Mouse (Mus musculus) Patski (cell line): ENCODE measurements at regions not wholly inside any gene's neighbourhood (a gene's known extent, or its start where the extent isn't known, plus 50 kb on each side); places are given as distances from the start of the nearest gene placed in this dataset.

ENCODE experiments used
- ATAC-seq: fragments of 100-300 bp; one replicate; pipeline ENCODE4 v1.8.0; 2021
- CTCF ChIA-PET: fragments of 350-600 bp; sonication (Branson Sonifier 250); formaldehyde crosslinking; loops from one replicate; lab custom pipeline; 2022; ENCODE audit warnings: inconsistent platforms; lab: Charles Lee
- POLR2A ChIA-PET: fragments of 350-600 bp; sonication (Branson Sonifier 250); formaldehyde crosslinking; loops from one replicate; lab custom pipeline; 2022; ENCODE audit warnings: antibody characterized with exemption, inconsistent platforms; lab: Charles Lee
- DNase-seq: peaks from one replicate; pipeline ENCODE4 v3.0.0-alpha.2; 2011; ENCODE audit warnings: low read depth, low spot score
- H3K27me3 ChIP-seq: fragments of 371-371 bp; one replicate; pipeline ENCODE4 v1.5.1; 2021
- CTCF ChIP-seq: fragments of 100-300 bp; IDR thresholded peaks from one replicate; pipeline ENCODE4 v1.5.1; 2021
- in situ Hi-C: fragments of 300-500 bp; cut with MboI; formaldehyde crosslinking; loops from 3 replicates; pipeline ENCODE4 v1.11.1; 2018; ENCODE audit warnings: low pct_unique_long_range_greater_than_20kb, mixed read lengths

DNA sequence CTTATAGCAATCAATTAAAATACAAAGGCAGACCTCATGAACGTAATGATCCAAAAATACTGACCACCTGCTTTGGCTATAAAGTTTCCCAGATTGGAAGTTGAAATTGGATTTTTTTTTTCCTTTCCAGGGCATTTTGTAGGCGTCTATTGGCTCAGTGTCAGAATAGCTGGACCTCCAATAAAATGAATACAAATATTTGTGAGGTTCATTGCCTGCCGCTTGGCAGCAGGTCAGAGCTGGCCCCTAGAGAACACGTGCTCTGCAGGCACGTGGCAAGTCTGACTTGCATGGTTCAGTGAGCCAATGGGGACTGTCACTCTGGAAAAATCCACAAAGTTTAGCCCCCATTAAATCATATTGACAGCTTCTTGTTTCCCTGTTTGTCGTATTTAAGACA is 118.0 kb upstream of the Kbtbd8 start:
- TF ChIP-seq CTCF = no peak
- ChIA-PET CTCF (no interaction called here), POLR2A (no interaction called here)
- no peaks in the 10 kb centered on the region for H3K27me3 ChIP-seq
- ATAC-seq = no peak
- no peak for DNase-seq
- in situ Hi-C loops = no loop called here

DNA sequence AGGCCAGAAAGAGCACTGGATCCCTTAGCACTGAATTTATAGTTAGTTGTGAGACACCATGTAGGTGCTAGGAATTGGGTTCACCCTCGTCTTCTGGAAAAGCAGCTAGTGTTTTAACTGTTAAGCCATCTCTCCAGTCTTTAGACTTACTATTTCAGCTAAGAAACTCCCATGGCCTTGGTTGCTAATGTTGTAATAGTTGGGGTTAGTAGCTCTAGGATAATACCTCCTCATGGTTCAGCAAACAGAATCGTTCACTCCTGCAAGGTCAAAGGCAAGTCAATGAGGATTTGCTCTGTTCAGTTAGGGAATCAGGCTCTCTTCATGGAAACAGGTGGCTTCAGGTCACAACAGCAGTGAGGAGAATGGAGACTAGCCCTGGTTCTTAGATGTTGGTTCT is 118.7 kb upstream of the Kbtbd8 start:
- in situ Hi-C loops = no loop called here
- no peak for ATAC-seq
- POLR2A ChIA-PET = no interaction called here
- CTCF ChIA-PET = no interaction called here
- H3K27me3 ChIP-seq = no peaks in the 10 kb centered on the region
- no peak for TF ChIP-seq CTCF
- DNase-seq = no peak

DNA sequence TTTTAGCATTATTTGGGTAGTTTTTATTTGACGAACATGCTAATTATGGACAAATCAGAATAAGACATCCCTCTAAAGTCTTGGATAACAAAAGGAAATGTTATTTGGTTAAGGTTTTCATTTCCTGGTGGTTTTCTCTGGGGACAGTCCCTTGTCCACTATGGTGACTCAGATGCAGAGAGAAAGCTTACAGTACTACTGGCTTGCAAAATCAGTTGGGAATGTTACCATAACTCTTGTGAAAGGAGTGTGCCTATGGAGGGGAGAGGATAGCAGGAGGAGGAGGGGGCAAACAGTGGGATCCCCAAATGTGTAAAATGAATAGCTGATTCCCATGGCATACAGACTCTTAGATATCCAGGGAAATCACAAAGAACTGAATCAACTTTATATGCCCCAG is 122.7 kb upstream of the Kbtbd8 start:
- DNase-seq (no peak), ATAC-seq (no peak)
- POLR2A ChIA-PET = no interaction called here
- no peak for TF ChIP-seq CTCF
- CTCF ChIA-PET = interaction anchor here (1.0 kb wide), 1 partner anchor 11 kb away, joined by 3 read pairs; no protein-coding TSS in a partner anchor
- peaks cover 11% of the 10 kb centered on the region for H3K27me3 ChIP-seq
- in situ Hi-C loops = no loop called here

DNA sequence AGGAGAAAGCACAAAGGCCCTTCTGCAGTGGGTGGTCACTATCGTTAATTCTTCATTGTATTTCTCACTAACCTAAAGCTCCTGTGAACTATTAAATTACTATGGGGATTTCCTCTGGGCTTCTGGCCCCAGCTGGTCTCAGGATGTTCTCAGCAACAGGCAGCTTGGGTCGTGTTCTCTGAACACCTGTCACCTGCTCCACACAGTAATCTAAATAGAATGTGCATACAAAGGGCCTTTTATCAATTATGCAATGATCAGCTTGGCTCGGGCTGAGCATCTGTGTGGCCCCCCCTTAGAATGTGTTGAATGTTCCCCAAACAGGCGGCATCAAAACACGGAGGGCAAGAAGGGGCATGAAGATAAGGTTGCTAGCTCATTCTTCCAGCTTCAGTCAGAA is 129.6 kb upstream of the Kbtbd8 start:
- H3K27me3 ChIP-seq = peaks cover 4% of the 10 kb centered on the region
- in situ Hi-C loops = loop anchor here (5.0 kb wide), 1 partner anchor 440 kb away; no protein-coding TSS in a partner anchor
- no peak for DNase-seq
- ChIA-PET POLR2A (no interaction called here), CTCF (interaction anchor here (0.9 kb wide), 1 partner anchor 443 kb away, joined by 3 read pairs; no protein-coding TSS in a partner anchor)
- TF ChIP-seq CTCF = no peak
- ATAC-seq = no peak

DNA sequence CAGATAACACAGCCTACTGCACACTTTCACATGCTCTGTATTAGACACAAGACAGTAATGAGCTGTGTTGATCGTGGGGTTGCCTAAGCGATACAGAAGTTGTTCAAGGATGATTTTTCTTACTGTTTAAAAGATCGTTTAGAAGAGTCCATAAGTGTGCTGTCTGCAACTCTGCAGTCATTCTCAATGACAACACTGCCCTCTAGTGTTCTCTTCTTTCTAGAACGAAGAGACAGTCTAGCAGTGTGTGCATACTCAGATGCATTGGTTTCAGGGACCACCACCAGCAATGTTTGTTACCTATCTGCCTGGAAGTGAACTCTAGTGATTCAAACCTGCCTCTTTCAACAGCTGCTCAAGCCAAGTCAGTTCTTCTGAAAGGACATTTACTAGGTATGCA is 130.7 kb upstream of the Kbtbd8 start:
- ATAC-seq (peak; percentile 90), DNase-seq (peak; percentile 22)
- CTCF ChIA-PET = interaction anchor here (1.2 to 1.3 kb wide), 2 partner anchors 17 to 421 kb away, joined by 3 read pairs; no protein-coding TSS in a partner anchor
- in situ Hi-C loops = loop anchor here (5.0 kb wide), 1 partner anchor 439 kb away; no protein-coding TSS in a partner anchor
- POLR2A ChIA-PET = no interaction called here
- no peaks in the 10 kb centered on the region for H3K27me3 ChIP-seq
- TF ChIP-seq CTCF = peak; percentile 76

DNA sequence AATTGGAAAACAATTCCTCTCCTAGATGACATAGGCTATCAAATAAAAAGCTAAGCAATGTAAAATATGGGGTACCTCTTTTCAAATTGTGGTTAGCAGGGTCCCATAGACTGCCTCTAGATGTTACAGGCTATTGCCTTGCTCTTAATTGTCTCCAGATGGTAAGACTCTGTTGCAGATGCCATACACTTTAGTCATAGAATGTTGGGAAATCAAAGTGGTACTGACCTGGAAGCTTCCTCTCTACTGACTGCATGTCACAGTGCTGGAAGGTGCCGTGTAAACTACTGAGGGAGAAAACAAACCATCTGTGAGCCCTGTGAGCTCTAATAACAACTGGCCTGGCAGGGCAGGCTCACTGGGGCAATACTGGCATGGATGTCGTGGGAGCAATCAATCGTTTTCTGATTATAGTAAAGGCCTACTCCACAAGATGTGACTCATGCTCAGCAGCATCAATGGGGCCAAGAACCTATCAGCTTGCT is 132.6 kb upstream of the Kbtbd8 start:
- TF ChIP-seq CTCF = no peak
- ChIA-PET POLR2A (interaction anchor here (0.6 kb wide), 1 partner anchor 1508 kb away, joined by 3 read pairs; no protein-coding TSS in a partner anchor), CTCF (interaction anchor here (0.9 to 1.4 kb wide), 5 partner anchors 10 to 460 kb away, joined by 3 to 5 read pairs (median 3); no protein-coding TSS in a partner anchor)
- in situ Hi-C loops = no loop called here
- no peaks in the 10 kb centered on the region for H3K27me3 ChIP-seq
- DNase-seq (no peak), ATAC-seq (no peak)

DNA sequence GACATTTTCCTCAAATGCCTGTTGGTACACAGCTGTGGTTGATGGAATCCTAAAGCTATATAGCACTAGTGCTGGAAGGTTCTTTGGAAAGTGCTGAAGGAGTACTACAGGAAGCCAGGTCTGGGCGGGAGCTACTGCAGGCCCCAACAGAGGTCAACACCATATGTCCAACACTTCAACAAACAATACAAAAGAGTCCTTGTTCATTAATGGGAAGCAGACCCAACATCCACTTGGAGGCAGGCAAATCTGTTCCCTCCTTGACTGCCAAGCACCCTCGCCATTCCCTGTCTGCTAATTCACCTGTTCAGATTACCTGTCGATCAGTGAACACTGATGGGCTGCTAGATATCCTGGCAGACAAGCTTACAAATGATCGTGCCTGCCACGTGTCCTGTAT is 148.4 kb upstream of the Kbtbd8 start:
- in situ Hi-C loops = loop anchor here (5.0 kb wide), 2 partner anchors 211 to 351 kb away; no protein-coding TSS in a partner anchor
- ChIA-PET CTCF (interaction anchor here (1.1 to 1.3 kb wide), 5 partner anchors 9 to 365 kb away, joined by 3 to 4 read pairs (median 3); no protein-coding TSS in a partner anchor), POLR2A (interaction anchor here (1.5 kb wide), 1 partner anchor 269 kb away, joined by 3 read pairs; the partner anchor contains the start of gene Lrig1)
- H3K27me3 ChIP-seq = no peaks in the 10 kb centered on the region
- DNase-seq (no peak), ATAC-seq (no peak)
- TF ChIP-seq CTCF = no peak

DNA sequence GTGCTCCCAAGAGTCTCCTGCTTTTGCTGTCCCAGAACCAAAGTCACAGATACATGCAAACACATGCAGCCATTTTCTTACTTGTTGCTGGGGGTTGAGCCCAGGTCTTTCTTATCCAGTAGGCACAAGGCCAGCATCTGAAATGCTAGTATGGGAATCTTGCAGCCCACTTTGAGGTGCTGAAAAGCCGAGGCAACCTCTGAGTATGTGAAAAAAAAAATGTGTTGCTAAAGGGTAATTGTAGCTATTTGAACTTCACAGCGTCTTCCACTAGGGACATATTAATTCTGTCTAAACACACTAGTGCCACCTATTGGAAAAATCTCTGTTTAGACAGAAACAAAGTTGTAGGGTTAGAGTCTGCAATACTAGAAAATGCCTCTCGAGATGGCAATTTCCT is 150.1 kb upstream of the Kbtbd8 start:
- TF ChIP-seq CTCF = peak; percentile 70
- ATAC-seq (peak; percentile 65), DNase-seq (no peak)
- in situ Hi-C loops = loop anchor here (5.0 kb wide), 2 partner anchors 210 to 350 kb away; no protein-coding TSS in a partner anchor
- CTCF ChIA-PET = interaction anchor here (0.5 to 2.0 kb wide), 23 partner anchors 8 to 430 kb away, joined by 3 to 14 read pairs (median 4); no protein-coding TSS in a partner anchor
- H3K27me3 ChIP-seq = no peaks in the 10 kb centered on the region
- POLR2A ChIA-PET = no interaction called here

DNA sequence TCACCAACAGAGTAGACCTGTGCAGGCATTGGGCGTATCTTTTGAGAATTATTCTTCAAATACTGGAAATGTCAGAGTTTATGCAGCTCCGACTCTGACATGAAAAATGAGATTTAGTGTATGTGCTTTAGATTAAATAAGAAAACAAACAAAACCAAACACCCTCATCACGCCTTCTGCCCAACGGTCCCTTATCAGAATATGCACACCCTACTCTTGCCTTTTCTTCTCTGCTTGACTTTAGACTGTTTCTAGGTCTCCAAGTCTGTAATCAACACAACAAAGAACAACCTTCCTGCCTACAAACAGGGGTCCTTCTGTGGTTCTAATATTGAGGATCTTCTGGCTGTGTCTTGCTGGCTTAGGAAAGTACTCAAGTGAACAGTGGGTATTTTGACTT is 153.8 kb upstream of the Kbtbd8 start:
- in situ Hi-C loops = no loop called here
- CTCF ChIA-PET = interaction anchor here (0.7 to 1.3 kb wide), 3 partner anchors 18 to 366 kb away, joined by 3 read pairs; no protein-coding TSS in a partner anchor

DNA sequence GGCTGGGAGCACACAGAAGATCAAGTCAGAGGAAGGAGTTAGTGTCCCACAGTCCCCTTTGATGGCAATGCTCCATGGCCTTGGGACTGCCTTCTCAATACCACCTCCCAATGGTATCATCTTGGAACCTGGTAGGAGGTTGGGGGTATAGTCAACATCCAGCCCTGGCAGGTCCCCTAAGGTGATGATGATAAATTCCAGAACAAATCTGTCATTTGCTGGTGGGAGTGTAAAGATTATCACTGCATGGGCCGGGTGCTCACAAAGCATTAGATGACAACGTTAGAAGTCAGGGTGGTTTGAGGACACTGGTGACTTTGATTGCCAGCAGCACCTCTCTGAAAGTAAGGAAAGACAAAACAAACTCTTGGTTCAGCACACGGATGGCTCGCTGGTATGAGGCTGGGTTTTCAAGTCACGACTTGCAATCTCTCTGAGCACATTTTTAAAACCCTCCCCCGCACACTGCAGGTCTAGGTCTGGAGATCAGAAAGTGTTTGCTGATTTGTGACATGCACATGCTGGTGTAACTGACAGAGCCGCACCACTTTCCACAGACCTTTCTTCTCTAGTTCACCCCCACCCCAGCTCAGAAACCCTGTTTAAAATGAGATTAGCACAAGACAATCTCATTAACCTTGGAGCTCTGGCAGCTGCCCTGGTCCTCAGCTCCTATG is 154.5 kb upstream of the Kbtbd8 start:
- in situ Hi-C loops = no loop called here
- CTCF ChIA-PET = interaction anchor here (0.7 to 1.3 kb wide), 3 partner anchors 15 to 365 kb away, joined by 3 read pairs; no protein-coding TSS in a partner anchor
- no peaks in the 10 kb centered on the region for H3K27me3 ChIP-seq
- ATAC-seq (no peak), DNase-seq (no peak)
- POLR2A ChIA-PET = no interaction called here
- no peak for TF ChIP-seq CTCF

More for the DNA sequence above, 153.8 kb upstream of the Kbtbd8 start:
- ATAC-seq (no peak), DNase-seq (no peak)
- POLR2A ChIA-PET = no interaction called here
- no peaks in the 10 kb centered on the region for H3K27me3 ChIP-seq
- TF ChIP-seq CTCF = no peak
